ENCODE assay signal across 8 mouse cellular contexts in genomic region chr7:120124844-120125243, GRCm38 (mm10). TPM values are rescaled to one million over a fixed set of nuclear protein-coding genes. Genes with fewer than 3 reads are reported as not detected.
A peak's percentile ranks its signal among the peaks of the same experiment; 100 is the strongest.
DNase-seq lines count a peak whose midpoint lies in the region; ATAC-seq and TF ChIP-seq lines count a peak whose summit lies in the region.

No protein-coding gene starts in this region.

- no peaks in the 10 kb centered on the region for H3K9me3 ChIP-seq in heart, embryonic 14.5 days (ENCODE audit: control insufficient read depth, low read length)
- H3K9me3 ChIP-seq in kidney, postnatal 0 days (replicated peaks; ENCODE audit: low read length): no peaks in the 10 kb centered on the region

- 12% methylated on average over 3 of the region's 3 CpGs for WGBS in bone marrow, adult 2 months
- 0% methylated on average over 3 of the region's 3 CpGs for WGBS in heart, embryonic 14.5 days
- WGBS in kidney, postnatal 0 days: 2% methylated on average over 3 of the region's 3 CpGs

- H3K9ac ChIP-seq in heart, embryonic 14.5 days (ENCODE audit: low read length): no peak overlapping the region
- H3K9ac ChIP-seq in kidney, postnatal 0 days (ENCODE audit: low read depth, low read length): no peak overlapping the region

- peak; percentile 68; the same call in 1 of the 2 replicates for ATAC-seq in heart, embryonic 14.5 days (ENCODE audit: insufficient number of reproducible peaks, insufficient read depth, low FRiP score, low read depth)
- peak; percentile 88 for ATAC-seq in kidney, postnatal 0 days (replicated peaks; ENCODE audit: low FRiP score, low read depth)

- no peaks in the 10 kb centered on the region; the same call in 1 of the 2 replicates for H3K4me1 ChIP-seq in bone marrow, adult 2 months (ENCODE audit: control insufficient read depth, insufficient read depth, low read length)
- H3K4me1 ChIP-seq in embryonic fibroblast, embryonic 13.5 days (ENCODE audit: control insufficient read depth, insufficient read depth, low read length): peaks cover 7% of the 10 kb centered on the region
- peaks cover 0 to 8% of the 10 kb centered on the region in 2 experiments; a peak in 2 of 4 replicates for H3K4me1 ChIP-seq in heart, embryonic 14.5 days (ENCODE audit: control insufficient read depth in 2 of 2, insufficient read depth in 2 of 2, low read length in 2 of 2)
- H3K4me1 ChIP-seq in kidney, postnatal 0 days (replicated peaks; ENCODE audit: insufficient read depth, low read length): peaks cover 5% of the 10 kb centered on the region; the same call in 1 of the 2 replicates
- H3K4me1 ChIP-seq in testis, adult 2 months (ENCODE audit: control insufficient read depth, insufficient read depth, low read length): no peaks in the 10 kb centered on the region

- peak; percentile 13 for DNase-seq in CD4-positive helper T cell, adult 2 months (ENCODE audit: low read depth, low spot score)
- DNase-seq in kidney, postnatal 0 days (ENCODE audit: low spot score): peak; percentile 87
- DNase-seq in liver: peak; percentile 43
- peak; percentile 33 for DNase-seq in naive thymus-derived CD4-positive, alpha-beta T cell, adult 2 months (ENCODE audit: low read depth)

- no peaks in the 10 kb centered on the region for H3K27me3 ChIP-seq in heart, embryonic 14.5 days (ENCODE audit: control insufficient read depth, insufficient read depth, low read length)
- H3K27me3 ChIP-seq in kidney, postnatal 0 days (ENCODE audit: insufficient read depth, low read length): no peaks in the 10 kb centered on the region
- H3K27me3 ChIP-seq in testis, adult 2 months (ENCODE audit: control insufficient read depth, insufficient read depth, low read length): no peaks in the 10 kb centered on the region

- peaks cover 18% of the 10 kb centered on the region for H3K36me3 ChIP-seq in heart, embryonic 14.5 days (ENCODE audit: control insufficient read depth, insufficient read depth, low read length)
- no peaks in the 10 kb centered on the region; the same call in 1 of the 2 replicates for H3K36me3 ChIP-seq in kidney, postnatal 0 days (ENCODE audit: insufficient read depth, low read length)
- no peaks in the 10 kb centered on the region for H3K36me3 ChIP-seq in testis, adult 2 months (ENCODE audit: control insufficient read depth, insufficient read depth, low read length)

- H3K4me3 ChIP-seq in bone marrow, adult 2 months (replicated peaks; ENCODE audit: control insufficient read depth, low read depth, low read length): no peak overlapping the region
- H3K4me3 ChIP-seq in embryonic fibroblast, embryonic 13.5 days (ENCODE audit: insufficient read depth, low read length): no peak overlapping the region
- no peak overlapping the region for H3K4me3 ChIP-seq in heart, embryonic 14.5 days (ENCODE audit: control insufficient read depth in 1 of 2, insufficient read depth in 1 of 2, low read depth in 1 of 2, low read length in 2 of 2)
- no peak overlapping the region for H3K4me3 ChIP-seq in kidney, postnatal 0 days (replicated peaks; ENCODE audit: low read depth, low read length)
- H3K4me3 ChIP-seq in testis, adult 2 months (ENCODE audit: control insufficient read depth, low read depth, low read length): no peak overlapping the region

- no peak overlapping the region for H3K4me2 ChIP-seq in heart, embryonic 14.5 days (ENCODE audit: low read length)
- no peak overlapping the region for H3K4me2 ChIP-seq in kidney, postnatal 0 days (ENCODE audit: low read length)

- TF ChIP-seq POLR2A in bone marrow, adult 2 months (IDR thresholded peaks at IDR 0.05; ENCODE audit: borderline replicate concordance, control insufficient read depth, low read depth, low read length): no peak
- no peak for TF ChIP-seq POLR2A in embryonic fibroblast, embryonic 13.5 days (IDR thresholded peaks at IDR 0.05; ENCODE audit: low read depth, low read length)
- no peak for TF ChIP-seq POLR2A in testis, adult 2 months (IDR thresholded peaks at IDR 0.05; ENCODE audit: control insufficient read depth, low read depth, low read length)

- TF ChIP-seq CTCF in bone marrow, adult 2 months (IDR thresholded peaks at IDR 0.05; ENCODE audit: control insufficient read depth, insufficient read depth, low read length): peak; percentile 44; the same call in 1 of the 2 replicates
- peak; percentile 62 for TF ChIP-seq CTCF in embryonic fibroblast, embryonic 13.5 days (IDR thresholded peaks at IDR 0.05; ENCODE audit: borderline replicate concordance, insufficient read depth, low read length)
- TF ChIP-seq CTCF in kidney, postnatal 0 days (IDR thresholded peaks at IDR 0.05; ENCODE audit: low read depth): peak; percentile 92
- peak; percentile 66; the same call in 1 of the 2 replicates for TF ChIP-seq CTCF in testis, adult 2 months (IDR thresholded peaks at IDR 0.05; ENCODE audit: control insufficient read depth, insufficient read depth, insufficient replicate concordance, low read depth, low read length)

- no peak overlapping the region for H3K27ac ChIP-seq in bone marrow, adult 2 months (ENCODE audit: control insufficient read depth, insufficient read depth, low read depth, low read length, poor library complexity)
- no peak overlapping the region for H3K27ac ChIP-seq in embryonic fibroblast, embryonic 13.5 days (ENCODE audit: insufficient read depth, low read length)
- H3K27ac ChIP-seq in heart, embryonic 14.5 days (replicated peaks in 1 of 2; ENCODE audit: control insufficient read depth in 1 of 2, insufficient read depth in 1 of 2, low read depth in 2 of 2, low read length in 2 of 2): no peak overlapping the region
- H3K27ac ChIP-seq in kidney, postnatal 0 days: no peak overlapping the region
- no peak overlapping the region for H3K27ac ChIP-seq in testis, adult 2 months (ENCODE audit: control insufficient read depth, insufficient read depth, low read depth, low read length)

RNA-seq across cellular contexts. Expression of gene Zp2, which starts 20.2 kb away (rescaled TPM):
- not detected in 2 replicates for polyA plus RNA-seq in bone marrow, adult 2 months (2011; ENCODE audit: insufficient read depth, insufficient read length, low replicate concordance, missing spikeins)
- polyA plus RNA-seq in embryonic fibroblast, embryonic 13.5 days (2011; ENCODE audit: insufficient read length, low read depth, missing spikeins): not detected in 2 replicates
- not detected in 2 replicates for polyA plus RNA-seq in heart, embryonic 14.5 days (2014; fragmentation: Nextera tagmentation; extraction: Ambion mirVana)
- polyA plus RNA-seq in kidney, postnatal 0 days (2015; fragmentation: Nextera tagmentation; extraction: Ambion mirVana): 0.06 TPM in 1 of 2 replicates, not detected in the other
- not detected in 2 replicates for polyA plus RNA-seq in testis, adult 2 months (2012; rRNA removed)

RNA-seq across cellular contexts. Expression of gene Tmem159, which starts 22.7 kb away (rescaled TPM):
- polyA plus RNA-seq in bone marrow, adult 2 months (2011; ENCODE audit: insufficient read depth, insufficient read length, low replicate concordance, missing spikeins): 1.4 and 2.7 TPM in 2 replicates
- polyA plus RNA-seq in embryonic fibroblast, embryonic 13.5 days (2011; ENCODE audit: insufficient read length, low read depth, missing spikeins): 19.9 and 24.3 TPM in 2 replicates
- polyA plus RNA-seq in heart, embryonic 14.5 days (2014; fragmentation: Nextera tagmentation; extraction: Ambion mirVana): 24.4 and 25.1 TPM in 2 replicates
- 43.3 and 43.4 TPM in 2 replicates for polyA plus RNA-seq in kidney, postnatal 0 days (2015; fragmentation: Nextera tagmentation; extraction: Ambion mirVana)
- polyA plus RNA-seq in testis, adult 2 months (2012; rRNA removed): 6.6 and 8.0 TPM in 2 replicates

RNA-seq across cellular contexts. Expression of gene Dnah3, which starts 29.8 kb away (rescaled TPM):
- not detected in 2 replicates for polyA plus RNA-seq in bone marrow, adult 2 months (2011; ENCODE audit: insufficient read depth, insufficient read length, low replicate concordance, missing spikeins)
- not detected in 2 replicates for polyA plus RNA-seq in embryonic fibroblast, embryonic 13.5 days (2011; ENCODE audit: insufficient read length, low read depth, missing spikeins)
- not detected in 2 replicates for polyA plus RNA-seq in heart, embryonic 14.5 days (2014; fragmentation: Nextera tagmentation; extraction: Ambion mirVana)
- 0.01 TPM in 2 replicates for polyA plus RNA-seq in kidney, postnatal 0 days (2015; fragmentation: Nextera tagmentation; extraction: Ambion mirVana)
- 31.7 and 34.6 TPM in 2 replicates for polyA plus RNA-seq in testis, adult 2 months (2012; rRNA removed)

RNA-seq across cellular contexts. Expression of gene Anks4b, which starts 48.8 kb away (rescaled TPM):
- not detected in 2 replicates for polyA plus RNA-seq in bone marrow, adult 2 months (2011; ENCODE audit: insufficient read depth, insufficient read length, low replicate concordance, missing spikeins)
- polyA plus RNA-seq in embryonic fibroblast, embryonic 13.5 days (2011; ENCODE audit: insufficient read length, low read depth, missing spikeins): not detected in 2 replicates
- not detected in 2 replicates for polyA plus RNA-seq in heart, embryonic 14.5 days (2014; fragmentation: Nextera tagmentation; extraction: Ambion mirVana)
- 2.5 and 2.9 TPM in 2 replicates for polyA plus RNA-seq in kidney, postnatal 0 days (2015; fragmentation: Nextera tagmentation; extraction: Ambion mirVana)
- 0.27 and 0.35 TPM in 2 replicates for polyA plus RNA-seq in testis, adult 2 months (2012; rRNA removed)

Comparison
In these comparisons a context has a peak if more than half of its experiments do, and no peak if none do; other contexts are left out.
1. DNase-seq: peak in every context shown above with its lines; median percentile 87 in kidney, postnatal 0 days; 43 in liver; 33 in naive thymus-derived CD4-positive, alpha-beta T cell, adult 2 months; 13 in CD4-positive helper T cell, adult 2 months.
2. RNA of gene Dnah3, which starts 29.8 kb away (polyA plus RNA-seq): 31.7 to 34.6 TPM in testis, adult 2 months; 0.01 TPM in kidney, postnatal 0 days, not detected in bone marrow, adult 2 months, not detected in embryonic fibroblast, embryonic 13.5 days and not detected in heart, embryonic 14.5 days; every median in the first group is over 10 times any median in the second.
3. Peak in every context shown above with its lines, with median percentiles within 50 percentile points of each other: CTCF ChIP-seq.